Mouse (Mus musculus) bone marrow macrophage, adult 2 months (primary cell): ENCODE results near the gene Fut2. TPM values are rescaled to one million over a fixed set of nuclear protein-coding genes. Genes with fewer than 3 reads are reported as not detected.

Experiments used
- H3K27ac ChIP-seq: 2 replicates; pipeline ENCODE4 v1.5.1; 2012; ENCODE audit warnings: low read depth, low read length; ENCODE audit not compliant: insufficient read depth
- H3K4me1 ChIP-seq: 2 replicates; pipeline ENCODE4 v1.6.1; 2012; ENCODE audit warnings: low read length; ENCODE audit not compliant: control insufficient read depth, insufficient read depth
- H3K4me3 ChIP-seq: 2 replicates; pipeline ENCODE4 v1.5.1; 2012; ENCODE audit warnings: mild to moderate bottlenecking, low read length, moderate library complexity; ENCODE audit not compliant: insufficient read depth
- CTCF ChIP-seq: IDR thresholded peaks from 2 replicates; pipeline ENCODE4 v1.5.1; 2012; ENCODE audit warnings: low read depth, mild to moderate bottlenecking, low read length, moderate library complexity
- POLR2A ChIP-seq: IDR thresholded peaks from 2 replicates; pipeline ENCODE4 v1.6.1; 2012; ENCODE audit warnings: mild to moderate bottlenecking, low read depth, low read length, borderline replicate concordance
- polyA plus RNA-seq: library from polyadenylated mRNA; stranded (reverse); fragments of >200 nt; gene quantifications from 2 replicates; pipeline ENCODE4 v1.2.4, GENCODE M21; 2012; ENCODE audit not compliant: missing spikeins, insufficient read depth, insufficient read length

Gene Fut2
- polyA plus RNA-seq, 1 experiment: not detected

GRCm38 (mm10) chr7:45692364-45692763 lies 26.2 kb upstream of the Fut2 start:
- no peak for TF ChIP-seq CTCF
- TF ChIP-seq POLR2A: no peak
- Histone ChIP-seq H3K4me1 (peaks cover 3% of the 10 kb centered on the region; the same call in 1 of the 2 replicates), H3K4me3 (no peak overlapping the region), H3K27ac (no peak overlapping the region)

GRCm38 (mm10) chr7:45689800-45690199 lies 23.6 kb upstream of the Fut2 start:
- no peak for TF ChIP-seq POLR2A
- TF ChIP-seq CTCF: no peak
- Histone ChIP-seq H3K4me1 (peaks cover 3% of the 10 kb centered on the region; the same call in 1 of the 2 replicates), H3K27ac (no peak overlapping the region)

GRCm38 (mm10) chr7:45689099-45689498 lies 22.9 kb upstream of the Fut2 start:
- TF ChIP-seq POLR2A (no peak), CTCF (no peak)
- no peak overlapping the region for H3K4me3 ChIP-seq
- H3K27ac ChIP-seq: no peak overlapping the region
- H3K4me1 ChIP-seq: peaks cover 3% of the 10 kb centered on the region; the same call in 1 of the 2 replicates

More at GRCm38 (mm10) chr7:45689800-45690199, 23.6 kb upstream of the Fut2 start:
- H3K4me3 ChIP-seq: no peak overlapping the region

- Histone ChIP-seq H3K27ac (no peak overlapping the region), H3K4me3 (no peak overlapping the region), H3K4me1 (peaks cover 10% of the 10 kb centered on the region)
- TF ChIP-seq CTCF (no peak), POLR2A (no peak)
Observed at GRCm38 (mm10) chr7:45686841-45687240, 20.6 kb upstream of the Fut2 start.

GRCm38 (mm10) chr7:45685811-45686210 lies 19.6 kb upstream of the Fut2 start:
- Histone ChIP-seq H3K27ac (no peak overlapping the region), H3K4me3 (no peak overlapping the region), H3K4me1 (peaks cover 19% of the 10 kb centered on the region)
- TF ChIP-seq POLR2A: no peak
- TF ChIP-seq CTCF: no peak

GRCm38 (mm10) chr7:45683396-45684050 lies 17.3 kb upstream of the Fut2 start, which contains the start of gene Ntn5:
Gene Ntn5 (plus strand): TSS chr7:45684022.
- no peak for TF ChIP-seq POLR2A
- no peak for TF ChIP-seq CTCF
- H3K27ac ChIP-seq: no peak within 1 kb of the TSS
- H3K4me3 ChIP-seq: no peak within 1 kb of the TSS
- peaks cover 31% of the 10 kb centered on the region for H3K4me1 ChIP-seq

GRCm38 (mm10) chr7:45682144-45683126 lies 16.2 kb upstream of the Fut2 start:
- peaks cover 35% of the 10 kb centered on the region for H3K4me1 ChIP-seq
- TF ChIP-seq CTCF (peak; percentile 92), POLR2A (no peak)
- H3K27ac ChIP-seq: no peak overlapping the region
- no peak overlapping the region for H3K4me3 ChIP-seq

- Histone ChIP-seq H3K4me1 (peaks cover 35% of the 10 kb centered on the region), H3K4me3 (no peak overlapping the region), H3K27ac (no peak overlapping the region)
- TF ChIP-seq POLR2A (no peak), CTCF (no peak)
Observed at GRCm38 (mm10) chr7:45681046-45681736, 15.0 kb upstream of the Fut2 start.

- Histone ChIP-seq H3K27ac (peak overlapping the region; percentile 23), H3K4me1 (peaks cover 35% of the 10 kb centered on the region), H3K4me3 (no peak overlapping the region)
- TF ChIP-seq CTCF: no peak
- TF ChIP-seq POLR2A: no peak
Observed at GRCm38 (mm10) chr7:45679966-45680621, 13.9 kb upstream of the Fut2 start.
